Mouse (Mus musculus): ENCODE data around the gene Naaladl2.
"Not testable (repeated sequence)": the region's sequence is repeated elsewhere in the genome, so short reads cannot be mapped to it uniquely, and the experiment has no call there.

Naaladl2 gene

GRCm38 (mm10) chr3:24321489-24322405 is 822.3 kb downstream of the Naaladl2 start:
- DNase-seq (ENCODE audit: extremely low spot score) = no peak

GRCm38 (mm10) chr3:24314658-24315297 is 829.3 kb downstream of the Naaladl2 start:
- DNase-seq (ENCODE audit: extremely low spot score) = no peak

GRCm38 (mm10) chr3:24225418-24225817 is 918.6 kb downstream of the Naaladl2 start:
- DNase-seq (ENCODE audit: extremely low spot score) = no peak

- no peak for DNase-seq (ENCODE audit: extremely low spot score)
Observed at GRCm38 (mm10) chr3:24217476-24217875, 926.6 kb downstream of the Naaladl2 start.

- no peak for DNase-seq (ENCODE audit: extremely low spot score)
Observed at GRCm38 (mm10) chr3:24166531-24166930, 977.5 kb downstream of the Naaladl2 start.

- no peak for DNase-seq (ENCODE audit: extremely low spot score)
Observed at GRCm38 (mm10) chr3:24163992-24164391, 980.1 kb downstream of the Naaladl2 start.

- not testable (repeated sequence) for DNase-seq (ENCODE audit: extremely low spot score)
Observed at GRCm38 (mm10) chr3:24151086-24151815, 992.8 kb downstream of the Naaladl2 start.

GRCm38 (mm10) chr3:24142808-24143207 is 1001.3 kb downstream of the Naaladl2 start:
- DNase-seq (ENCODE audit: extremely low spot score) = no peak

GRCm38 (mm10) chr3:24138002-24138401 is 1006.1 kb downstream of the Naaladl2 start:
- no peak for DNase-seq (ENCODE audit: extremely low spot score)

- no peak for DNase-seq (ENCODE audit: extremely low spot score)
Observed at GRCm38 (mm10) chr3:24126200-24126599, 1017.9 kb downstream of the Naaladl2 start.

- DNase-seq (ENCODE audit: extremely low spot score) = no peak
Observed at GRCm38 (mm10) chr3:24124034-24124433, 1020.0 kb downstream of the Naaladl2 start.

GRCm38 (mm10) chr3:24118136-24118535 is 1025.9 kb downstream of the Naaladl2 start:
- DNase-seq (ENCODE audit: extremely low spot score) = no peak

- no peak for DNase-seq (ENCODE audit: extremely low spot score)
Observed at GRCm38 (mm10) chr3:24114849-24115248, 1029.2 kb downstream of the Naaladl2 start.

- DNase-seq (ENCODE audit: extremely low spot score) = no peak
Observed at GRCm38 (mm10) chr3:24113360-24113759, 1030.7 kb downstream of the Naaladl2 start.

- no peak for DNase-seq (ENCODE audit: extremely low spot score)
Observed at GRCm38 (mm10) chr3:24106391-24106790, 1037.7 kb downstream of the Naaladl2 start.

- DNase-seq (ENCODE audit: extremely low spot score) = no peak
Observed at GRCm38 (mm10) chr3:24079761-24080160, 1064.3 kb downstream of the Naaladl2 start.

GRCm38 (mm10) chr3:24071169-24071797 is 1072.8 kb downstream of the Naaladl2 start:
- DNase-seq (ENCODE audit: extremely low spot score) = no peak

- DNase-seq (ENCODE audit: extremely low spot score) = peak; percentile 3
Observed at GRCm38 (mm10) chr3:24070424-24071168, 1073.5 kb downstream of the Naaladl2 start.

GRCm38 (mm10) chr3:24048217-24048616 is 1095.8 kb downstream of the Naaladl2 start:
- no peak for DNase-seq (ENCODE audit: extremely low spot score)

GRCm38 (mm10) chr3:24001741-24002140 is 1142.3 kb downstream of the Naaladl2 start:
- no peak for DNase-seq (ENCODE audit: extremely low spot score)

GRCm38 (mm10) chr3:23973727-23974126 is 1170.3 kb downstream of the Naaladl2 start:
- DNase-seq (ENCODE audit: extremely low spot score) = no peak

Measured in embryo, embryonic 9.5 days (tissue).